Mouse (Mus musculus): Measurements from ENCODE around the gene AF366264. TPM values are rescaled to one million over a fixed set of nuclear protein-coding genes. Genes with fewer than 3 reads are reported as not detected.
"Not testable (repeated sequence)": the region's sequence is repeated elsewhere in the genome, so short reads cannot be mapped to it uniquely, and the experiment has no call there.

AF366264 gene
- not detected in 2 replicates for polyA plus RNA-seq (2015; fragmentation: Nextera tagmentation; extraction: Ambion mirVana)

GRCm38 (mm10) chr8:13838289-13838688 is at the start of gene AF366264:
AF366264 (minus strand) TSS chr8:13838389.
- 85% methylated on average over 5 of the region's 5 CpGs for WGBS
- not testable (repeated sequence) for H3K27me3 ChIP-seq; H3K9me3 ChIP-seq; H3K4me1 ChIP-seq (replicated peaks); H3K4me2 ChIP-seq (replicated peaks); H3K4me3 ChIP-seq (replicated peaks); H3K27ac ChIP-seq; H3K36me3 ChIP-seq; ATAC-seq; H3K9ac ChIP-seq (replicated peaks)

GRCm38 (mm10) chr8:13843286-13843685 is 5.1 kb upstream of the AF366264 start:
- not testable (repeated sequence) for H3K27ac ChIP-seq; H3K9ac ChIP-seq (replicated peaks); H3K4me3 ChIP-seq (replicated peaks); H3K36me3 ChIP-seq; H3K4me2 ChIP-seq (replicated peaks); ATAC-seq; H3K4me1 ChIP-seq (replicated peaks); H3K9me3 ChIP-seq; H3K27me3 ChIP-seq
- WGBS: 76% methylated on average over 1 of the region's 1 CpGs

- no peaks in the 10 kb centered on the region for H3K36me3 ChIP-seq
- H3K4me2 ChIP-seq (replicated peaks): no peak overlapping the region
- no peak overlapping the region for H3K9ac ChIP-seq (replicated peaks)
- H3K4me1 ChIP-seq (replicated peaks): 0 out of 2 replicates have a peak, but pooled peaks cover 4% of the 10 kb centered on the region
- no peaks in the 10 kb centered on the region for H3K9me3 ChIP-seq
- H3K27me3 ChIP-seq: no peaks in the 10 kb centered on the region
- no peak overlapping the region for H3K4me3 ChIP-seq (replicated peaks)
- H3K27ac ChIP-seq: no peak overlapping the region
- ATAC-seq: no peak
- 82% methylated on average over 7 of the region's 7 CpGs for WGBS
These were observed 9.5 kb downstream of the AF366264 start for GRCm38 (mm10) chr8:13828598-13829172.

GRCm38 (mm10) chr8:13799566-13799965 is 38.6 kb downstream of the AF366264 start:
- Histone ChIP-seq H3K27me3 (no peaks in the 10 kb centered on the region), H3K9ac (replicated peaks) (no peak overlapping the region), H3K27ac (no peak overlapping the region), H3K4me3 (replicated peaks) (no peak overlapping the region), H3K9me3 (no peaks in the 10 kb centered on the region), H3K36me3 (peaks cover 46% of the 10 kb centered on the region), H3K4me2 (replicated peaks) (no peak overlapping the region), H3K4me1 (replicated peaks) (no peaks in the 10 kb centered on the region; the same call in 1 of the 2 replicates)
- 91% methylated on average over 5 of the region's 5 CpGs for WGBS
- ATAC-seq: no peak

GRCm38 (mm10) chr8:13797676-13798075 is 40.5 kb downstream of the AF366264 start:
- no peak overlapping the region for H3K27ac ChIP-seq
- no peak overlapping the region for H3K9ac ChIP-seq (replicated peaks)
- H3K9me3 ChIP-seq: no peaks in the 10 kb centered on the region
- H3K4me3 ChIP-seq (replicated peaks): no peak overlapping the region
- H3K4me1 ChIP-seq (replicated peaks): no peaks in the 10 kb centered on the region; the same call in 1 of the 2 replicates
- H3K4me2 ChIP-seq (replicated peaks): no peak overlapping the region
- H3K36me3 ChIP-seq: peaks cover 62% of the 10 kb centered on the region
- WGBS: 94% methylated on average over 5 of the region's 5 CpGs
- ATAC-seq: no peak
- no peaks in the 10 kb centered on the region for H3K27me3 ChIP-seq

GRCm38 (mm10) chr8:13793746-13794101 is 44.5 kb downstream of the AF366264 start:
- H3K27ac ChIP-seq: no peak overlapping the region
- H3K9ac ChIP-seq (replicated peaks): no peak overlapping the region
- ATAC-seq: no peak
- H3K4me1 ChIP-seq (replicated peaks): no peaks in the 10 kb centered on the region
- no peaks in the 10 kb centered on the region for H3K9me3 ChIP-seq
- peaks cover 73% of the 10 kb centered on the region for H3K36me3 ChIP-seq
- no peak overlapping the region for H3K4me2 ChIP-seq (replicated peaks)
- H3K27me3 ChIP-seq: no peaks in the 10 kb centered on the region
- H3K4me3 ChIP-seq (replicated peaks): no peak overlapping the region
- 95% methylated on average over 11 of the region's 11 CpGs for WGBS

GRCm38 (mm10) chr8:13793097-13793745 is 45.0 kb downstream of the AF366264 start:
- H3K4me3 ChIP-seq (replicated peaks): no peak overlapping the region

GRCm38 (mm10) chr8:13789606-13790005 is 48.6 kb downstream of the AF366264 start:
- Histone ChIP-seq H3K4me2 (replicated peaks) (no peak overlapping the region), H3K36me3 (peaks cover 50% of the 10 kb centered on the region), H3K27me3 (no peaks in the 10 kb centered on the region), H3K9me3 (no peaks in the 10 kb centered on the region), H3K4me1 (replicated peaks) (peaks cover 12% of the 10 kb centered on the region), H3K27ac (no peak overlapping the region), H3K4me3 (replicated peaks) (no peak overlapping the region), H3K9ac (replicated peaks) (no peak overlapping the region)
- 98% methylated on average over 8 of the region's 8 CpGs for WGBS
- no peak for ATAC-seq

More at GRCm38 (mm10) chr8:13793097-13793745, 45.0 kb downstream of the AF366264 start:
- H3K9ac ChIP-seq (replicated peaks): no peak overlapping the region
- ATAC-seq: no peak
- H3K4me1 ChIP-seq (replicated peaks): no peaks in the 10 kb centered on the region
- H3K9me3 ChIP-seq: no peaks in the 10 kb centered on the region
- H3K36me3 ChIP-seq: peaks cover 73% of the 10 kb centered on the region
- WGBS: 97% methylated on average over 8 of the region's 8 CpGs
- H3K27me3 ChIP-seq: no peaks in the 10 kb centered on the region
- H3K4me2 ChIP-seq (replicated peaks): no peak overlapping the region
- H3K27ac ChIP-seq: no peak overlapping the region

- Histone ChIP-seq H3K4me3 (replicated peaks) (peak overlapping the region; percentile 66), H3K27ac (peak overlapping the region; percentile 99), H3K4me1 (replicated peaks) (peaks cover 15% of the 10 kb centered on the region), H3K36me3 (peaks cover 41% of the 10 kb centered on the region), H3K9ac (replicated peaks) (peak overlapping the region; percentile 92), H3K9me3 (no peaks in the 10 kb centered on the region), H3K4me2 (replicated peaks) (peak overlapping the region; percentile 82), H3K27me3 (no peaks in the 10 kb centered on the region)
- peak; percentile 96 for ATAC-seq
- under 1% methylated on average over 47 of the region's 47 CpGs for WGBS
These were observed 52.4 kb downstream of the AF366264 start for GRCm38 (mm10) chr8:13785764-13786299.

- peak; percentile 92 for ATAC-seq
- under 1% methylated on average over 47 of the region's 47 CpGs for WGBS
- peak within 1 kb of the TSS; percentile 92 for H3K9ac ChIP-seq (replicated peaks)
These were observed 52.9 kb downstream of the AF366264 start, which contains the start of gene Upf3a for GRCm38 (mm10) chr8:13785250-13785763. Upf3a (plus strand) TSS chr8:13785615.

More at GRCm38 (mm10) chr8:13785250-13785763, 52.9 kb downstream of the AF366264 start, which contains the start of gene Upf3a:
- H3K4me1 ChIP-seq (replicated peaks): peaks cover 15% of the 10 kb centered on the region
- no peaks in the 10 kb centered on the region for H3K27me3 ChIP-seq
- peaks cover 47% of the 10 kb centered on the region for H3K36me3 ChIP-seq
- H3K9me3 ChIP-seq: no peaks in the 10 kb centered on the region
- peak within 1 kb of the TSS; percentile 66 for H3K4me3 ChIP-seq (replicated peaks)
- H3K4me2 ChIP-seq (replicated peaks): peak within 1 kb of the TSS; percentile 82
- H3K27ac ChIP-seq: peak within 1 kb of the TSS; percentile 99
